Mouse (Mus musculus) 3T3-L1 (cell line): ENCODE data around the gene Blvrb.

Source experiments
- DNase-seq: peaks from one replicate; pipeline ENCODE4 v3.0.0-alpha.2; 2015; ENCODE audit warnings: low read depth, low spot score

The Blvrb gene

DNA sequence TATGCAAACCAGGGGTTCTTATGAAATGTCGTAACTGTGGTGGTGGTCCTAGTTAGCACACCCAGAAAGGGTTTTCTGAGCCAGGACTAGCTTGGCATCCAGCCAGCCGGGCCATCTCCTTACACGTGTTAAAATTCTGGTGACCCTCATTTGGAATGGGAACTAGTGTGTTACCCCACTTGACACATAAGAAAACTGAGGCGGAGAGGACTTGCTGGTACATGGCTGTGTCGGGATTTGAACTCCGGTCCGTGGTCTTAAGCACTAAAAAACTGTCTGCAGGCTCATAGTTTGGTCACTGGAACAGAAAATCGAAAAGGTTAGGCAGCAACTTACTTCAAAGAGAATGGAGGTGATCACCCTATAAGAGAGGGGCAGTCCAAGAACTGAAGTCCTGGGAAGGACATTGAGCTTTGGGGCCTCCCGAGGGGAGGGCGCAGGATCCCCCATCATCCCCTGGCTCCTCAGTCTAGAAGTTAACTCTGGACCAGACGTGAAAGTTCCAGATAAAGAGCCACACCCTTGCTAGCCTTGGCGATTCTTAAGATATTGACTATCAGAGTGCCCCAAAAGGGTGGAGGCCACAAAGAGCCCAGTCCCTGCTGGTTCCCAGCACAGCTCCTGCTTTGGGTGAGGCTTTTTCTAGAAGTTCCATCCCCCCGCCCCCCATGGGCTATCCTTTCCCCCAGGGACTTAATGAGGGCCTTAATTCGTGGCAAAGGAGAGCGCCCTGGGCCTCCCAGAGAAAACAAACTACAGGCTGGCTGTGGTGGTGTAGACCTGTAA is 836 bp downstream of the Blvrb start:
- peak; percentile 26 for DNase-seq

DNA sequence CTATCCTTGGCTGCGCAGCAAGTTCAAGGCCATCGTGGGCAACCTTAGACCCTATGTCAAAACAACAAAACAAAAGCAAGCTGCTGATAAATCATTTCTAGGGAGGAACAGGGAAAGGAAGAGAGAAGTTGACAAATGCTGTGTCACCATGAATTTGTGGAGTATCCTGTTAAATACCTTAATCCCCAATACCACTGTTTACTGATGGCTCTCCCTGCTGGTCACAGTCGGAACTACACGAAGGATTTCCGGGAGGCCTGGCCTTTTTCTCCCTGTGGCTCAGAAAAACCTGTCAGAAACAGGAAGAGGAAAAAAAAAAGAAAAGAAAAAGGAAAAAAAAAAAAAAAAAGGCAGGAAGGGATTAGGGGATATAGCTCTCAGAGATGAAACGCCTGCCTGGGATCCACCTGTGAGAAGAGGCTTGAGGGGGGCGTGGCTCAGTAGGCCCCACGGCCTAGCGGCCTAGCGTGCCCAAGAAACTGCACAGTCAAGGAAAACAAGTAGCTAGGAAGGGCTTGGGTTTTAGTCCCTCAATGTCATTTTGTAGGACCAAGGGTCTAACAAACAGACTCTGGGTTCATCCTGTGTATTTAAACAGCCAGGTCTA is 1.6 kb downstream of the Blvrb start:
- peak; percentile 93 for DNase-seq

DNA sequence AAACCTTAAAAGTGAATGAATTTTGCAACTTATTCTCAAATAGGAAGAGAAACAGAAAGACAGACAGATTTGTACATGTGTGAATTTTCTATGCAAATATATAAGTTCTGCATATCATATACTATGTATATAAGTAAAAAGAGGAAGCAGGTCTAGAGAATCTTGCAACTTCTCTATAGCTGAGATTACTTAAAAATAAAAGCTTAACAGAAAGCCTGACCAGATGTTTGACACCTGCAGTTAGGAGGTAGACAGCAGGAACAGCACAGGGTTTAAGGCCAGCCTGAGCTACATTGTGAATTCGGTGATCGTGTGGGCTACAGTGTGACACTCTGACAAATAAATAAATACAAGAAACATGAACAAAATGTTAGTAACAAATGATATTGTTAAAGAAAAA is 3.6 kb downstream of the Blvrb start:
- DNase-seq, result no peak

DNA sequence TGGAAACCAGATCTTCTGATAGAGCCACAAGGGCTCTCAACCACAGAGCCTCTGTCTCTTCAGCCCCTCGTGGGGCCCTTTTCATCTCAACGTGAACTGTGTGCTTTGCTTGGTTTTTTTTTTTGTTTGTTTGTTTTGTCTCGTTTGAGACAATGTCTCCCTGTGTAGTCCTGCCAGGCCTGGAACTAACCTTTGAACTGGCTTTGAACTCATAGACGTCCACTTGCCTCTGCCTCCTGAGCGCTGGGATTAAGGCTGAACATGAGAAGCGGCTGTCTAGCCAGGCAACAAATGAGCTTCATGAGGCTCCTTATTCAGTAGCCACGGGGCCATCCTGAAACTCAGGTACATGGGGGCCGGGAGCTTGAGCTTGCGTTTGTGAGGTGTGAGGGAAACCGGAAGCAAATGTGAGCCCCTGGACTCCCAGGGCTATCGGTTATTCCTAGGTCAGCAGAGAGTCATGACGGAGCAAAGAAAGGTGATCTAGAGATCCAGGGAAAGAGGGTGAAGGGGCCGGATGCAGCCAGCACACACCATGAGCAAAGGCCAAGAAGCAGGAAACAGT is 4.5 kb downstream of the Blvrb start:
- no peak for DNase-seq

DNA sequence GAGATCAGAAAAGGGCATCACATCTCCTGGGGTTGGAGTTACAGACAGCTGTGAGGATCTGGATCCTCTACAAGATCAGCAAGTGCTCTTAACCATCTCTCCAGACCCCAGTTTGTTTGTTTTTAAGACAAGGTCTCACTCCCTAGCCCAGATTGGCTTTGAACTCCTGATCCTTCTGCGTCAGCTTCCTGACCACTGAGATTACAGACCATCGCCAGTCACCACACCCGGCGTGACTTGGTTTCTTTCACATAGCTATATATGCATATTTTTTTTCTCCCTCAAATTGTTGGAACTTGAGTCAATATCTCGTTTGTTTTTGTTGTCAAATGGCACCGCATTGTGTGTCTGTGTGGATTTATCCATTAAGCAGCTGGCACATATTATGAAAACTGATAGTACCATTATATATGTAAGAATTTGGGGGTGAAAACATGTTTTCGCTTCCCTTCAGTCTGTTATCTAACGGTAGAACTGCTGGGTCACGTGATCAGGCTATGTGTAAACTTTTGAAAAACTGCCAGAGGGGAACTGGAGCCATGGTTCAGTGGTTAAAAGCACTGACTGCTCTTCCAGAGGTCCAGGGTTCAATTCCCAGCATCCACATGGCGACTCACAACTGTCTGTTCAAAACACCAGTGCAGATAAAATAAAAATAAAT is 6.8 kb downstream of the Blvrb start:
- DNase-seq, result no peak

DNA sequence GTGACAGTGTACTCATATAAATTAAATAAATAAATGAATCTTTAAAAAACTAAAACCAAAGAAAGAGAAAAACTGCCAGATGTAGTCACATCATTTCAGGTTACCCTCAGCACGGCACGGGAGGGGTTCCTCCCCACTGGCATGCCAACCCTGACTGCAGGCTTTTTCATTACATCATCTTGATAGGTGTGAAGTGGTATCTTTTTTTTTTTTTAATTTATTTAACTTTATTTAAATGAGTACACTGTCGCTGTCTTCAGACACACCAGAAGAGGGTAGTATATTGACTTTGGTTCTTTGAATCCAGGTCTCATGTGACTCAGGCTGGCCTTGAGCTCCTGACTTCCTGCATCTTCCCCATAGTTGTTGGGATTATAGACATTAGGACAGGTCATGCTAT is 7.5 kb downstream of the Blvrb start:
- DNase-seq, result no peak

DNA sequence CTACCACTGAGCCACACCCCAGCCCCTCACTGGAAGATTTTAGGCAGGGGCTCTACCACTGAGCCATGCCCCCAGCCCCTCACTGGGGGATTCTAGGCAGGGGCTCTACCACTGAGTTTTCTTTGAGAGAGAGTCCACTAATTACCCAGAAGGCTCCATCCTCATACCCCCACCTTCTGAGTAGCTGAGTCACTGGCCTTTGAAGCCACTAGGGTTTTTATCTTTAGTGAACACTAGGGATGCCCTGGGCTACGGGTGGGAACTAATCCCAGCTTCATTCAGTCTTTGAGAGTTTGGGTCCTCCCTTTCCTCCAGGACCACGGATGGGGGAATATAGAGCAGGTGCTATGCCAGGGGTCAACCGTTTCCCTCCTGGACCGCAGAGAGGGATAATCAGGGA is 10.8 kb downstream of the Blvrb start:
- no peak for DNase-seq

DNA sequence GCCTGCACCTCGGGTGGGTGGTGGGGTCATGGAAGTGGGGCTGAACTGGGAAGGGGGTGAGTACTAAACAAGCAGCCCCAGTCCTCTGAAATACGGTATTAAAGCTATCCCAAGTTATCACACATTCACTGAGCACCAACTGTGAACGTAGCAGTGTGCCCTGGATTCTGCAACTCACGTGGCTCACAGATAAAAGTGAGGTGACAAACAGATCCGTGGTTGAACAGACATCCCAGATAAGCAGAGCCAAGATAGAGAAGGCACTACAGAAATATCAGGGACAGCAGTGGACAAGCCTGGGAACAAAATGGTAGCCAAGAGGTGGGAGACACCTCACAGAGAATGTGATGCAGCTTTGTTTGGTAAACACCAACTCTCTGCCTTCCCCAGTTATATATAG is 11.9 kb downstream of the Blvrb start:
- no peak for DNase-seq

DNA sequence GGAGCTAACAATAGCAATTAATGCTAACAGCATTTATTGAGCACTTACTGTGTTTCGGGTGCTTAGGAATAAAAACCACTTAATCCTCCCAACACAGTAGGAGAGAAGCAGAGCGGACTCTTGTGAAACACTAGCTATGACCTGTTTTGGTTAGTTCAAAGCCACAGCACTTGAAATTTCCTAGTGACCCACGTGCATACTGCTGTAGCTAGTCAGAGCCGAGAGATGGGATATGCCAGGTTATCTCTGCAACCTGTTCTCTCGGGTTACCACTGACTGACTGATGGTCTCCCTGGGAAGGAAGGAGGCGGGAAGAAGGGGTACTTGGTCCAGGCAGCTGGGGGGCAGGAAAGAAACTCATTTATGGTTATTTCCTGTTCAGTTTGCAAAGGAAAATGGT is 12.7 kb downstream of the Blvrb start:
- no peak for DNase-seq

DNA sequence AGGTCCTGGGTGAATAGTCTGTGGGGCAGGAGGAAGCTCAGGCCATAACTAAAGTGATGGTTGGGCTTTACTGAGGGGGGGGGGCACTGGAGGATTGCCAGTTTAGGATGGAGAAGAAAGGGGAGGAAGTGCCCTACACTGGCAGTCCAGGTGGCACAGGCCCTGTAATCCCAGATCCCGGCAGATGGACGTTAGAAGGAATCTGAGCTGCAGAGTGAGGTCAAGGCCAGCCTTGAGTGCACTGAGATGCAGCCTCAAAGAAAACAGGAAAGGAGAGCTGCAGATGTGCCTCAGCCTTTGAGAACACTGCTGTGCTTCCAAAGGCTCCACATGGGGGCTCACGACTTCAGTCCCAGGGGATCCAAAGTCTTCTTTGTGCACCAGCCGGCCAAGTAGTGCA is 19.9 kb downstream of the Blvrb start:
- DNase-seq, result peak; percentile 14

DNA sequence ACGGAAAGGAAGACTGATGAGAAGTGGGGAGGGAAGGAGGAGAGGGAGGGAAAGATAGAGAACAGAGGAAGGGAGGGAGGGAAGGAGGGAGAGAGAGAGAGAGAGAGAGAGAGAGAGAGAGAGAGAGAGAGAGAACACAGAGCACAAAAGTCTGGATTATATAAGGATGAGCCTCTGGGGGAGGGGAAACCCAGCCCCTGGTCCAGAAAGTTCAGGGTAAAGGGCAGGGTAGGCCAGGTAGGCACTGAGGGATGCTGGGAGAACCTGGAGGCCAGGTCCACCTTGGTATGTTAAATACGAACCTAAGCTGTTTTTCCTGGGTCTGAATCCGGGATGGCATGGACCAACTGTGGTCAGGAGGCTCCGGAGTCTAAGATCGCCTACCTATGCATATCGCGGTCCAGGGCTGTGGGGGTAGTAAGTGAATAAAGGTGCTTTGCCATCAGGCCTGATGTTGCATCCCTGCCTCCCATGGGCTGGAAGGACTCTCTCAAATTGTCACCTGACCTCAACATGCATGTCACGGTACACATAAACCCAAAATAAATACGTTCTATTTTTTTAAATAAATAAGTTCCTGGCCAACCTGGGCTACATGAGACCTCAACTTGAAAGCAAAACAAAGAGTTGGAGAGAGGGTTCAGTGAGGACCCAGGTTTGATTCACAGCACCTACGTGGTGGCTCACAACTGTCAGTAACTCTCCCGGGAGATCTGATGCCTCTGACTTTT is 23.8 kb downstream of the Blvrb start:
- DNase-seq, result no peak

DNA sequence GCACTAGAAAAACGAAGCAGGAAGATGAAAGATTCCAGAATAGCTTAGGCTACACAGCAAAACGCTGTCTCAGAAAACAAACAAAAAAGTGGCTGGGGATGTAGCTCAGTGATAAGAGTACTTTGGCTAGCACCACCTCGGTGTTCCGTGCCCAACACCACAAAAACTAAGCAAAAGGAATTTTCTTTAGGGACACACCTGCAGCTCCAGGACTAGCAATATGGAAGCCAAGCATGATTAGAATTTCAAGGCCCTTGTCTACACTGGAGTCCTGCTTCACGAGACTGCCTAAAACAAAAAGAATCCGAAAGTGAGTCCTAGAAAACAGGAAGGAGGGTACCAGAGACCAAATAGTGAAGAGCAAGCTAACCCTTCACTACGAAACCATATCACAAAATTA is 24.8 kb downstream of the Blvrb start:
- DNase-seq, result peak; percentile 14

DNA sequence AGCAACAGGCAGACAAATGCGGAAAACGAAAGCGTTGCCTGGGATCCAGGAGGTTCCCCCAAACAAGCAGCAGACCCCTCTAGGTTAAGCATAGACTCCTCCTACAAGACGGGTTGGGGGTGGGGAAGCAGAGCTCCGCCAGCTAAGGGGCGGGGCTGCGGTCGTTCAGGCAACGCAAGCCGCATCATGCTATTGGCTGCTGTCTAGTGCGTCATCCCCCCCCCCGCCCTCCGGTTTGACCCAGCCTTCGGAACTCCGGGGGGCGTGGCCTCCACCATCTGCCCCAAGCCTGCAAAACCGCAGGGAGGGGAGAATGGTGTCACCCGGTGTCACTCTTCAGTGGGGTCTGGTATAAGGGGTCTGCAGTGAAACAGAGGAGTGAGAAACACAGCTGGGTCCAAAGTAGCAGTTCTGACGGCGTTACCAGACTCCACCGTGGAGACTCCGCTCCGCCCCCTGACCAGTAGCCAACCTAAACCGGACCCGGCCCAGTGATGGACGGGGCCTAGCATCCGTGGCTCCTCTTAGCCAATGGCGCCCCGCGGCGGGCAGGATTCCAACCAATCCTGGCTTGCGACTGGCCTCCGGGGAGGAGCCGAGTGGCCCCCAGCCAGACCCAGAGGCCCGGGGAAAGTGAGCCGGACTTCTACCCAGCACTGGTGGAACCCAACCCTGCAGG is 25.5 kb downstream of the Blvrb start, which contains the start of gene Sertad3:
Gene Sertad3, plus strand, starts transcription at position 613 of the 679 bp plus-strand sequence.
- peak; percentile 95 for DNase-seq

DNA sequence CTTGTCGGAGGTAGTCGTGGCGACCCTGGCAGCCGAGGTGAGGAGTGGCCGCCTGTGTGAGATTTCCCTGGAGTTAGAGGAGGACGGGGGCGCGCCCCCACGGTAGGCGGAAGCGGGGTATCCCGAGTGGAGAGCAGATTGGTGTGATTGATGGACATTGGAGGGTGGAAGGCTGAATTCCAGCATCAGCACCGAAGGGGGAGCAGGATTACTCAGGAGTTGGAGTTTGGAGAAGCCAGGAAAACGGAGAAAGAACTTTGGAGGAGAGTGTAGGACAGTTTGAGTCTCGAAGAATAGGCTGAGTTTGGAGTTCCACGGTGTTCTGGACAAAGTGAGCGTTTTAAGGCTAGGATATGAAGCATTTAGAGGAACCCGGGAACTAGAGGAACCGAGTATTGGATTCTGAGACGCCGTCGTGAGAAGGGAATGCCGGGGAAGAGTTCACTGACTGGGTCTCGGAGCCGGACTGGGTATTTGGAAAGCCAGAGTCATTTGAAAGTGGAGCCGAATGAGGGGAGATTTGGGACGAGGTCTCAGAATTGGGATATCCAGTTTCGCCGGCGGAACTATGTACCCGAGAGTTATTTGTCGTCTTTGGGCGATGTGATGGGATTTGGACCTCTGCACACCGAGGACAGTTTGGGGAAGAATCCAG is 26.2 kb downstream of the Blvrb start:
- peak; percentile 65 for DNase-seq

DNA sequence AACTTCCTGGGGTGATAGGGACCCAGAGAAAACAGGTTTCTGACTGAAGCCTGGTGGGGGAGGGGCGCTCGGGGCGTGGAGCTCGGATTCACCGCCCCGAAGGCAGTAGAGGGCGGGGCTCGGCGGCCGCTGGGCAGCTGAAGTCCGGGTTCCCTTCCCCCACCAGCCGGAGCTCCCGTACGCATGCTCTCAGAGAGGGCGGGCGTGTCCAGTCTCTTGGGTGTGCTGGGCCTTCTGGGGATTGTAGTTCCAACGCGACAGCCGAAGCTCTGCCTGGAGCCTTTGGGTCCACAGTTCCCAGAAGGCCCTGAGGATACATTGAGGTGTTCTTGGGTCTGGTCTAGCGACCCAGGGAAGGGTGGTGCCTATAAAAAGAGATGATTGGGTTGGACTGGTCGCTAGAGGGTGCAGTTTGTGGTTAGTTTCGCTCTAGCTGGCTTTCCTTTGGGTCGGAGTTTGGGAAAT is 26.7 kb downstream of the Blvrb start:
- DNase-seq, result peak; percentile 98

DNA sequence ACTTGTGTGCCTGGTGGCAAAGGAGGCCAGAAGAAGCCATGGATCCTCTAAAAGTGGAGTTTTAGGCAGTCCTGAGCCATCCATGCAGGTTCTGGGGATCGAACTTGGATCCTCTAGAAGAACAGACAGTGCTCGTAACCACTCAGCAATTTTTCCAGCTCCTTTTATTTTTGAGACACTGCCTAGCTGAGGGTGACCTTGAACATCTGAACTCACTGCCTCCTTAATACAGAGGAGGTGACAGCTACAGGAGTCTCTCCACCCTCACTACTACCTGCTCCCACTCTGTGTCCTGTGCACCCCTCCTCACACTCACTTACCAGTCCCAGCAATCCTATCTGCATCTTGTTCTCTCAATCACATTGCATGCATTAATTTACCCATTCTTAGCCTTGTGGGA is 27.8 kb downstream of the Blvrb start:
- DNase-seq, result no peak

DNA sequence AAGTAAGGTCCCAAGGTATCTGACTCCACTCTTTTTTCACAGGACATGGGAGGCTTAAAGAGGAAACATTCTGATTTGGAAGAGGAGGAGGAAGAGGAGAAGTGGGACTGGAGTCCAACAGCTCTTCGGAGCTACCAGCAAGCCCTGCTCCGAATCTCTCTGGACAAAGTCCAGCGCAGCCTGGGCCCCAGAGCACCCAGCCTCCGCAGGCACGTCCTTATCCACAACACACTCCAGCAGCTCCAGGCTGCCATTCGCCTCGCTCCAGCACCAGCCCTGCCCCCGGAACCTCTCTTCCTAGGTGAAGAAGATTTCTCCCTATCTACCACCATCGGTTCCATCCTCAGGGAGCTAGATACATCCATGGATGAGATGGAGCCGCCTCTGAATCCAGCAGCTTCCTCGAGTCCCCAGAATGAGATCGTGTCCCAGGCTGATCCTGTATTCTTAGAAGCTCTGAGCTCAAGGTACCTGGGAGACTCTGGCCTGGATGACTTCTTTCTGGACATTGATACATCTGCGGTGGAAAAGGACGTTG is 28.4 kb downstream of the Blvrb start:
- no peak for DNase-seq

DNA sequence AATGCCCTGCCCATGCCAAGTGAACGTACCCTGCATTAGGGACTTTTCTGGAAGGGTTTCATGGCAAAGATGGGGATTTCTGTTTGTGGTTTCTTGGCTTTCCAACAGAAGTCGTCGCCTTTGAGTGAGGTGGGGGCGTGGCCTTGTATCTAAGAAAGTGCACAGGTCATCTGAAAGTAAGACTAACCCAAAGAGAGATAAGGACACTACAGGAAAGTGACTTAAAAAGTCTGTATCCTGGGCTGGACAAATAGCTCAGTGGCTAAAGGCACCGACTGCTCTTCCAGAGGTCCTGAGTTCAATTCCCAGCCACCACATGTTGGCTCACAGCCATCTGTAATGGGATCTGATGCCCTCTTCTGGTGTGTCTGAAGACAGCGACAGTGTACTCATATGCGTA is 30.8 kb downstream of the Blvrb start:
- no peak for DNase-seq

DNA sequence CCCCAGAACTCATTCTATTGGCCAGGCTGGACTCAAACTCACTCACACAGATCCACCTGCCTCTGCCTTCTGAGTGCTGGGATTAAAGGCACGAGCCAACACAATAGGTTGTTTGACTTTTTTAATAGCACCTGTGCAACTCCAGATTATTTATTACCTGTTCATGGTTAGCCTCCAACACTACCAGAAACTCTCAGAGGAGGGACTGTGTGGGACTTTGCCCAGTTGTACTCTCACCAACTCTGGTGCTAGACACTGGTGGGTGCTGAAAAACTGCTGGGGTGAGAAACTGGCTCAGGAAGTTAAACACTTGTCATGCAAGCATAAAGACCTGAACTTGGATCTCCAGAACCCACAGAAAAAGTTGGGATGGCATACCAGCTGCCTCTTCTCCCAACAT is 32.0 kb downstream of the Blvrb start:
- DNase-seq, result no peak

DNA sequence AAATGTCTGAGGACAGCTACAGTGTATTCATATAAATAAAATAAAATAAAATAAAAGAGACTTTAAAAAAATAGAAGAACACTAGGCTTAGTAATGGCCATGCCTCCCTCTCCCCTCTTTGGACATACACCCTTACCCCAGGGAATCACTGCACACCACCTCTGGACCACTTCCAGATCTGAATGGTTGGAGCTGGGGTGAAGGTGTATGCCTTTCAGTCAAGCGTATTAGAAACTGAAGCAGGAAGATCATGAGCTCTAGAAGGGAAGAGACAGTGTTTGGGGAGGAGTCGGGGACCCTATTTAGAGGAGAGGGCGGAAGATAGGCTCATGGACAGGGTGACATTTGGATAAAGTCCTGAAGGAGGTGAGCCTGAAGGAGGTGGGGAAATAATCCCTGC is 32.7 kb downstream of the Blvrb start:
- DNase-seq, result no peak
